Mouse (Mus musculus): Measurements from ENCODE around the gene Hectd3. TPM values are rescaled to one million over a fixed set of nuclear protein-coding genes. Genes with fewer than 3 reads are reported as not detected.

The Hectd3 gene
- 17.1 and 21.2 TPM in 2 replicates for polyA plus RNA-seq (2016; fragmentation: Nextera tagmentation; extraction: Ambion mirVana)

DNA sequence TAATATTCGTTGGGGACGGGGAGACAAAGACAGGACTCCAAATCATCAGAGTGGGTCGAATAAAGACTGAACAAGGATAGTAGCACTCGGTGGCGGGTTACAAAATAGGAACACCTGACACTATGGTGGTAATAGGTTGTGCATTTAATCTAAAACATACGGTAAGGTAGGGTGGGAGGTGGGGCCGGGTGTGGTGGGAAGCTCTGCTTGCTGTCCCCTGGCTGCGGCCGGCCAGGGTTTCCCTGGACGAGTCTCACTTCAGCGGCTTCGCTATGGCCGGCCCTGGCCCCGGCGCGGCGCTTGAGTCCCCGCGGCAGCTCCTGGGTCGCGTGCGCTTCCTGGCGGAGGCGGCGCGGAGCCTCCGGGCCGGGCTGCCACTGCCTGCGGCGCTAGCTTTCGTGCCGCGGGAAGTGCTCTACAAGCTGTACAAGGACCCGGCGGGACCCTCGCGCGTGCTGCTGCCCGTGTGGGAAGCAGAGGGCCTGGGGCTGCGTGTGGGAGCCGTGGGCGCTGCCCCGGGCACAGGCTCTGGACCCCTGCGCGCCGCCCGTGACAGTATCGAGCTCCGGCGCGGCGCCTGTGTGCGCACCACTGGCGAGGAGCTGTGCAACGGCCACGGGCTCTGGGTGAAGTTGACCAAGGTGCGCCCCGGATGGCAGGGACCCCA, at the start of gene Hectd3:
Hectd3 (plus strand) TSS at position 187 of the 667 bp plus-strand sequence.
- Histone ChIP-seq H3K4me1 (peaks cover 28% of the 10 kb centered on the region), H3K27me3 (peaks cover 8% of the 10 kb centered on the region; the same call in 1 of the 2 replicates), H3K36me3 (replicated peaks) (peaks cover 14% of the 10 kb centered on the region; the same call in 1 of the 2 replicates), H3K9me3 (no peaks in the 10 kb centered on the region), H3K9ac (peak within 1 kb of the TSS; percentile 76), H3K4me3 (replicated peaks) (peak within 1 kb of the TSS; percentile 87), H3K27ac (peak within 1 kb of the TSS; percentile 85), H3K4me2 (peak within 1 kb of the TSS; percentile 99)
- under 1% methylated on average over 58 of the region's 58 CpGs for WGBS
- ATAC-seq (ENCODE audit: low FRiP score) = peak; percentile 69

DNA sequence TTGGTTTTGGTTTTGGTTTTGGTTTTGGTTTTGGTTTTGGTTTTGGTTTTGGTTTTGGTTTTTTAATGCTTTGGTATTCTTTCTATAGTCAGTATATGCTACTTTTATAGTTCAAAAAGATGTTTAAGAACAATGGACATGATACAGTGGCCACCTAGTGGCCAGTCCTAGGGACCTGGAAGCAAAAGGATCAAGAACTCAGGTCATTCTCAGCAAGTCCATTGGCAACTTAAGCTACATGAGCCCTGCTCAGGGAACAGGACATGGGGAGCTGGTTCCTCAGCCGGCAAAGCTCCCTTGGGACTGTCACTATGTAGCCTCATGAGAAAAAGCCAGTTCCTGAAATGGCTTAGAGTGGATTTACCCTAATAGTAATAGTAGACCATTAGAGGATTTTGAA, 43.5 kb upstream of the Hectd3 start:
- H3K27ac ChIP-seq = no peak overlapping the region
- no peaks in the 10 kb centered on the region for H3K27me3 ChIP-seq
- no peak for ATAC-seq (ENCODE audit: low FRiP score)
- H3K4me3 ChIP-seq (replicated peaks) = no peak overlapping the region
- H3K4me1 ChIP-seq = peaks cover 3% of the 10 kb centered on the region; the same call in 1 of the 2 replicates
- peaks cover 3% of the 10 kb centered on the region; the same call in 1 of the 2 replicates for H3K36me3 ChIP-seq (replicated peaks)
- H3K9ac ChIP-seq = no peak overlapping the region
- H3K9me3 ChIP-seq = no peaks in the 10 kb centered on the region
- 56% methylated on average over 1 of the region's 1 CpGs for WGBS
- no peak overlapping the region for H3K4me2 ChIP-seq

DNA sequence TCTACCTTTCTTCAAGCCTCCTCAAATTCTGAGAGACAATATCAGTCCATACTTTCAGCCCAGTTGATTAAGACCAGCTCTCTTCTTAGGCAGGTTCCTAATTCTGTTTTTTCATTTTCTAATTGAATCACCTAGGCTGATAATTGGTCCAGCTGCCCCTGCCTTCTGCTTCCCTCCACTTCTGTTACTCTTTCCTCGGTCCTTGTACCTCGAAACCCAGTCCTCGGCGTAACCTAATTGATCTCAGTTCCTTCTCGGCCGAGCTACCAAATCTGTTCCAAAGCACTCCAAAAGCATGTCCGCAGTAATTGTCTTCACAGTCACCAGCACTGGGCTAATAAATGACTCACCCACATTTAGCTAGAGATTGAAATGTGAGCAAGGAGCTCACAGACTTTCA, 40.2 kb upstream of the Hectd3 start:
- H3K9ac ChIP-seq = no peak overlapping the region
- H3K4me3 ChIP-seq (replicated peaks) = no peak overlapping the region
- WGBS = 89% methylated on average over 7 of the region's 7 CpGs
- no peak for ATAC-seq (ENCODE audit: low FRiP score)
- no peaks in the 10 kb centered on the region for H3K9me3 ChIP-seq
- no peaks in the 10 kb centered on the region for H3K27me3 ChIP-seq
- peaks cover 11% of the 10 kb centered on the region for H3K36me3 ChIP-seq (replicated peaks)
- H3K4me2 ChIP-seq = no peak overlapping the region
- no peak overlapping the region for H3K27ac ChIP-seq
- H3K4me1 ChIP-seq = no peaks in the 10 kb centered on the region

DNA sequence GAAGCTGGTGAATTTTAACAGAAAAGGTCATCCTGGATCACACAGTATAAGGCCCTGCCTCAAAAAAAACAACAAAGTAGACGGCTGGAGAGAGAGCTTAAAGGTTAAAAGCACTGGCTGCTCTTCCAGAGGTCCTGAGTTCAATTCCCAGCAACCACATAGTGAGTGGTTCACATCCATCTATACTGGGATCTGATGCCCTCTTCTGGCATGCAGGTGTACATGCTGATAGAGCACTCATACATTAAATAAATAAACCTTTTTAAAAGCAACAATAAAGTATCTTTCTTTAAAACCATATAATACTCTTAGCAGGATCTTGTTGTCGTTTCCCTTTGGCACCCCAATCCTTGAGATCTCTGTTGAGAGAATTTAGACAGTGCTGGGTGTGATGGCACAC, 18.6 kb upstream of the Hectd3 start:
- Histone ChIP-seq H3K27me3 (no peaks in the 10 kb centered on the region), H3K36me3 (replicated peaks) (peaks cover 64% of the 10 kb centered on the region), H3K9ac (no peak overlapping the region), H3K9me3 (no peaks in the 10 kb centered on the region), H3K27ac (no peak overlapping the region), H3K4me2 (no peak overlapping the region), H3K4me3 (replicated peaks) (no peak overlapping the region), H3K4me1 (no peaks in the 10 kb centered on the region)
- WGBS = 76% methylated on average over 2 of the region's 2 CpGs
- no peak for ATAC-seq (ENCODE audit: low FRiP score)

DNA sequence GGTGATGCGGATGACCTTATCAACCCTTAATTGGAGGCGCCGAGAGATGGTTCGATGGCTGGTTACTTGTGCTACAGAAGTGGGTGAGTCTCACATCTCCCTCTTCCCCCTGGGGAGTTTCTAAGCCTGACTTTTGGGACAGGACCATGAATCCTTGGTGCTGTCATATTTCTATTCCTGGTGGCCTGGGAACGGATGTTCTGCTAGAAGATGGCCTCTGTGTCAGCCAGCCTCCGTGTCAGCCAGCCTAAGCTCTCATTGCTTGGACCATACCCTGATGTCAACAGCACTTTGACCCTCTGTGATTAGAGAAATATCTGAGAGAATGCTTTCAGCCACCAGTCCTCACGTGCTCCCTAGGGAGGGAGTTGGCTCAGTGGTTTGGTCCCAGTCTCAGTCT, 9.4 kb upstream of the Hectd3 start:
- no peaks in the 10 kb centered on the region for H3K4me1 ChIP-seq
- WGBS = 94% methylated on average over 7 of the region's 7 CpGs
- H3K27ac ChIP-seq = no peak overlapping the region
- H3K27me3 ChIP-seq = no peaks in the 10 kb centered on the region
- H3K36me3 ChIP-seq (replicated peaks) = peaks cover 63% of the 10 kb centered on the region
- no peak overlapping the region for H3K4me2 ChIP-seq
- H3K9me3 ChIP-seq = no peaks in the 10 kb centered on the region
- H3K4me3 ChIP-seq (replicated peaks) = no peak overlapping the region
- ATAC-seq (ENCODE audit: low FRiP score) = no peak
- no peak overlapping the region for H3K9ac ChIP-seq

DNA sequence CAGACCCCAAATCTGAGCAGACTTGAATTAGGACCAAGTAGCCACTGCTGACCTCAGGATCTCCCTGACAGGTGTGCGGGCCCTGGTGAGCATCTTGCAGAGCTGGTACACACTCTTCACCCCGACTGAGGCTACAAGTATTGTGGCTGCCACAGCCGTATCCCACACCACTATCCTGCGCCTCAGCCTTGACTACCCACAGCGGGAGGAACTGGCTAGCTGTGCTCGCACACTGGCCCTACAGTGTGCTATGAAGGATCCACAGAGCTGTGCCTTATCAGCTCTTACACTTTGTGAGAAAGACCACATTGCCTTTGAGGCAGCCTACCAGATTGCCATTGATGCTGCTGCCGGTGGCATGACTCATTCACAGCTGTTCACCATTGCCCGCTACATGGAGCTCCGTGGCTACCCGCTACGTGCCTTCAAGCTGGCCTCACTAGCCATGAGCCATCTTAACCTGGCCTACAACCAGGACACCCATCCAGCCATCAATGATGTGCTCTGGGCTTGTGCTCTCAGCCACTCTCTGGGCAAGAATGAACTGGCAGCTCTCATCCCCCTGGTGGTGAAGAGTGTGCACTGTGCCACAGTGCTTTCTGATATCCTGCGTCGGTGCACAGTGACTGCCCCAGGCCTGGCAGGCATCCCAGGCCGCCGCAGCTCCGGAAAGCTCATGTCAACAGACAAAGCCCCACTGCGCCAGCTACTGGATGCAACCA, 8.6 kb upstream of the Hectd3 start:
- 0 out of 2 replicates have a peak overlapping the region, but pooled peaks have one; percentile 13 for H3K27ac ChIP-seq
- ATAC-seq (ENCODE audit: low FRiP score) = peak; percentile 78
- peaks cover 55% of the 10 kb centered on the region for H3K36me3 ChIP-seq (replicated peaks)
- H3K4me1 ChIP-seq = no peaks in the 10 kb centered on the region
- H3K4me3 ChIP-seq (replicated peaks) = no peak overlapping the region
- no peaks in the 10 kb centered on the region for H3K27me3 ChIP-seq
- 65% methylated on average over 17 of the region's 17 CpGs for WGBS
- no peak overlapping the region for H3K9ac ChIP-seq
- no peaks in the 10 kb centered on the region for H3K9me3 ChIP-seq
- no peak overlapping the region for H3K4me2 ChIP-seq

DNA sequence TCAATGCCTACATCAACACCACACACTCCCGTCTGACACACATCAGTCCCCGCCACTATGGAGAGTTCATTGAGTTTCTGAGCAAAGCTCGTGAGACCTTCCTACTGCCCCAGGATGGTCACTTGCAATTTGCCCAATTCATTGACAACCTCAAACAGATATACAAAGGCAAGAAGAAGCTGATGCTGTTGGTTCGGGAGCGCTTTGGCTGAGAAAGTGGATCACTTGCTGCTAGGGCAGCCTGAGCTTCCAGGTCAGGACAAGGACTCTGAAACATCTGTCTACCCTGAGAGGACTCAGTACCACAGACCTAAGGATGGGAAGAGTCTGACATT, 8.0 kb upstream of the Hectd3 start:
- WGBS = 69% methylated on average over 5 of the region's 5 CpGs
- H3K36me3 ChIP-seq (replicated peaks) = peaks cover 51% of the 10 kb centered on the region
- H3K4me3 ChIP-seq (replicated peaks) = no peak overlapping the region
- H3K9me3 ChIP-seq = no peaks in the 10 kb centered on the region
- no peaks in the 10 kb centered on the region for H3K4me1 ChIP-seq
- ATAC-seq (ENCODE audit: low FRiP score) = no peak
- no peak overlapping the region for H3K9ac ChIP-seq
- no peak overlapping the region for H3K27ac ChIP-seq
- H3K4me2 ChIP-seq = no peak overlapping the region
- H3K27me3 ChIP-seq = no peaks in the 10 kb centered on the region

DNA sequence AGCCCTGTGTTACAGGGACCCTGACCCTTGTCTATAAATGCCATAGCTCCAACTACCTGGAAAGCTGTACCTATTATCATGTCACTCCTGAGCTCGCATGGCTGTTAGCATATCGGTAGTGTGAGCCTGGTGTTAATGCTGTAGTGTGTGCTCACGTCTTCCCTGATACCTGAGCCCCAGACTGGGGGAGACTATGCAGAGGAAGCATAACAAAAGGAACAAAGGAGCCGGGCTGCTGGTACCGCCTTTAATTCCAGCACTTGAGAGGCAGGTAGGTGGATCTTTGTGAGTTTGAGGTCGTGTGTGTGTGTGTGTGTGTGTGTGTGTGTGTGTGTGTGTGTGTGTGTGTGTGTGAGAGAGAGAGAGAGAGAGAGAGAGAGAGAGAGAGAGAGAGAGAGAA, 5.4 kb upstream of the Hectd3 start:
- Histone ChIP-seq H3K9ac (no peak overlapping the region), H3K27ac (no peak overlapping the region), H3K4me3 (replicated peaks) (no peak overlapping the region), H3K4me1 (peaks cover 15% of the 10 kb centered on the region), H3K27me3 (no peaks in the 10 kb centered on the region), H3K36me3 (replicated peaks) (peaks cover 45% of the 10 kb centered on the region), H3K4me2 (no peak overlapping the region), H3K9me3 (no peaks in the 10 kb centered on the region)
- ATAC-seq (ENCODE audit: low FRiP score) = no peak
- WGBS = 61% methylated on average over 6 of the region's 6 CpGs

DNA sequence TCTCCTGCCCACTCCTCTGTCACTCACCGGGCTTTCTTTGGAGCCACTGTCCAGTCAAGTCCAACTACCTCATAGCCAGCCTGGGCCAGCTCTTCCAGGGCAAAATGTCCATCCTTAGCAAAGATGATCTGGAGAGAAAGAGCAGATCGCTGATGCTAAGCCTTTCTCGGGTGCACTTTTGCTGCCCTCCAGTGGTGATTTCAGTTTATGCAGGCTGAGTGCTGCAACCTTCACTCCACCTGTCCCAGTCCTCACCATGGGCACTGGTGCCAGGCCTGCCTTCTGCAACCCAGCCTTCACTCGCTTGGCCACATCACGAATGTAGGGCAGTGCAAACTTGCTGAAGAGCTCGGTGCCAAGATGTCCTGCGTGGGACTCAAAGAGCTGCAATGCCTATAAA, 3.8 kb upstream of the Hectd3 start:
- no peak for ATAC-seq (ENCODE audit: low FRiP score)
- Histone ChIP-seq H3K36me3 (replicated peaks) (peaks cover 31% of the 10 kb centered on the region), H3K27ac (no peak overlapping the region), H3K4me2 (no peak overlapping the region), H3K27me3 (peaks cover 3% of the 10 kb centered on the region; the same call in 1 of the 2 replicates), H3K9me3 (no peaks in the 10 kb centered on the region), H3K9ac (no peak overlapping the region), H3K4me1 (peaks cover 26% of the 10 kb centered on the region), H3K4me3 (replicated peaks) (no peak overlapping the region)
- WGBS = 16% methylated on average over 7 of the region's 7 CpGs

DNA sequence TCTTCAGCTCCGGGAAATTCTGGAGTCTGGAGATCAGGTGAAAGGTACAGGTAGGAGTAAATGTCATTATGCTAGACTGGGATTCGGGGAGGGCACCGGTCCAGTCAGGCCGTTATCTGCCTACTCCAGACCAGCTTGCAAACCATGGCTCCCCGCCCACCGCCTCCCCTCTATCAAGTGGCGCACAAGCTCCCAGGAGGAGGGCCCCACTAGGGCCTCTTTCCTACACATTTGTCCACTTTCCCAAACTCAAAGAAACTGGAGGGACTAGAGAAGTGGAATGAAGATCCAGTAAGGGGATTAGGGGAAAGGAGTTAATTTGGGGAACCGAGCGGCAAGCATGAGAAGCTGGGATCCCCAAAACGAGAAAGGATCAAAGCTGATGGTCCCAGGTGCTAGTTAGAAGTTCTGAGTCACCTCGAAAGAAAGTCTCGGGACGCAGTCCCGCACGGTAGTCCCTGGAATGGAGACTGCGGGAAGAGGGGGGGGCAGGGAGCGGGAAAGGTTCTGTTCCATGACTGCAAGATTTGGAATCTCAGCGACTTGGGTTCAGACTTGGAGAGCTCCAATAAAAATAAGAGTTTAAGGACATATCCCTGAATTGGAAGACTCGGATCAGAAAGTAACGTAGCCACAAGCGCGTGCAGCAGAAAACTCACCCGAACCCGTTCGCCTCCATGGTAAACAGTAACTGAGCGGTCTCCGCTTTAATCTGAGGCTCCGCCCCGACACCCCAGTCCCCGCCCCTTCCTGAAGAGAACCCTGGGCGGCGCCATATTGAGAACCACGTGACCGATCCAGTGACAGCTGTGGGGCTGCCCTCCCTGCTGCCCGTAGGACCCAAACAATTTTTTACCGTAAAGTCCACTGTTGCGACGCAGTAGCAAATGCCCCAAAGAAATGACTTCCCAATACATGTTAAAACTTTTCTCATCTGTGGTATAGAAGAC, 1.2 kb upstream of the Hectd3 start, which contains the start of gene Urod:
Urod (minus strand) TSS at position 742 of the 950 bp plus-strand sequence.
- Histone ChIP-seq H3K4me3 (replicated peaks) (peak within 1 kb of the TSS; percentile 87), H3K27me3 (peaks cover 8% of the 10 kb centered on the region; the same call in 1 of the 2 replicates), H3K4me2 (peak within 1 kb of the TSS; percentile 99), H3K36me3 (replicated peaks) (peaks cover 6% of the 10 kb centered on the region; the same call in 1 of the 2 replicates), H3K9me3 (no peaks in the 10 kb centered on the region), H3K9ac (peak within 1 kb of the TSS; percentile 76), H3K27ac (peak within 1 kb of the TSS; percentile 85), H3K4me1 (peaks cover 28% of the 10 kb centered on the region)
- peak; percentile 92 for ATAC-seq (ENCODE audit: low FRiP score)
- 1% methylated on average over 38 of the region's 38 CpGs for WGBS

DNA sequence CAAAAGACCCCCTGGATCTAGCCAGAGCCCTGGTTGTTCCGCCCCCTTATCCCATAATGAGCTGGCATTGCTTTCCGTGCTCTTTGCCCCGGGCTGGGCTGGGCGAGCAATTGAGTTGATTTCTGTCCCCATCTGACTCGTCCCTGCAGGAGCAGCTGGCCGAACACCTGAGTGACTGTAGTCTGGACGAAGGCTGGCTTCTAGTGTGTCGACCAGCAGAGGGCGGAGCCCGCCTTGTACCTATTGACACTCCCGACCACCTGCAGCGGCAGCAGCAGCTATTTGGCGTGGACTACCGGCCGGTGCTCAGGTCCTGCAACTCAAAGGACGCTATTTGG, 650 bp downstream of the Hectd3 start:
- peak overlapping the region; percentile 85 for H3K27ac ChIP-seq
- H3K36me3 ChIP-seq (replicated peaks) = peaks cover 16% of the 10 kb centered on the region; the same call in 1 of the 2 replicates
- H3K4me1 ChIP-seq = peaks cover 28% of the 10 kb centered on the region
- no peaks in the 10 kb centered on the region for H3K9me3 ChIP-seq
- WGBS = 0% methylated on average over 16 of the region's 16 CpGs
- peak overlapping the region; percentile 99 for H3K4me2 ChIP-seq
- peak overlapping the region; percentile 76 for H3K9ac ChIP-seq
- ATAC-seq (ENCODE audit: low FRiP score) = no peak
- H3K27me3 ChIP-seq = peaks cover 8% of the 10 kb centered on the region; the same call in 1 of the 2 replicates
- H3K4me3 ChIP-seq (replicated peaks) = peak overlapping the region; percentile 87
